Mouse (Mus musculus) forebrain, postnatal 0 days (tissue): ENCODE measurements at regions not wholly inside any gene's neighbourhood (a gene's known extent, or its start where the extent isn't known, plus 50 kb on each side); places are given as distances from the start of the nearest gene placed in this dataset.

Source experiments
- ATAC-seq: fragments of 200-750 bp; cut with Nextera tagmentation; 2 replicates; pipeline ENCODE4 v1.8.0; 2017; ENCODE audit warnings: mild to moderate bottlenecking, moderate library complexity
- DNase-seq: peaks from one replicate; pipeline ENCODE4 v3.0.0-alpha.2; 2015
- H3K27ac ChIP-seq: fragments of 300-500 bp; sonication (generic); 2 replicates; pipeline ENCODE4 v1.5.1; 2014; ENCODE audit warnings: low read depth, mild to moderate bottlenecking, antibody characterized with exemption, low read length, moderate library complexity, mixed read lengths
- H3K27me3 ChIP-seq: fragments of 300-500 bp; sonication (generic); 2 replicates; pipeline ENCODE4 v1.6.1; 2014; ENCODE audit warnings: mild to moderate bottlenecking, low read length, mixed read lengths; ENCODE audit not compliant: insufficient read depth
- H3K36me3 ChIP-seq: fragments of 300-500 bp; sonication (generic); 2 replicates; pipeline ENCODE4 v1.6.1; 2014; ENCODE audit warnings: mild to moderate bottlenecking, moderate library complexity; ENCODE audit not compliant: insufficient read depth
- H3K4me1 ChIP-seq: fragments of 300-500 bp; sonication (generic); 2 replicates; pipeline ENCODE4 v1.6.1; 2014; ENCODE audit warnings: antibody characterized with exemption; ENCODE audit not compliant: insufficient read depth
- H3K4me2 ChIP-seq: fragments of 300-500 bp; sonication (generic); 2 replicates; pipeline ENCODE4 v1.6.1; 2014; ENCODE audit warnings: low read depth, mild to moderate bottlenecking, moderate library complexity
- H3K4me3 ChIP-seq: fragments of 300-500 bp; sonication (generic); 2 replicates; pipeline ENCODE4 v1.5.1; 2014; ENCODE audit warnings: low read depth, low read length, mixed read lengths
- H3K9ac ChIP-seq: fragments of 300-500 bp; sonication (generic); 2 replicates; pipeline ENCODE4 v1.6.1; 2014; ENCODE audit warnings: mild to moderate bottlenecking
- H3K9me3 ChIP-seq: fragments of 300-500 bp; sonication (generic); 2 replicates; pipeline ENCODE4 v1.6.1; 2016; ENCODE audit warnings: low read length
- CTCF ChIP-seq: sonication (generic); IDR thresholded peaks from 2 replicates; pipeline ENCODE4 v1.5.1; 2016; ENCODE audit warnings: antibody characterized with exemption, control low read depth, low read depth
- WGBS: fragments of 180-500 bp; shearing (Covaris S2); extraction: QIAGEN DNeasy Blood & Tissue Kit; methylation state at CpG from one replicate; pipeline ENCODE4 v1.1.7; 2014; 5-methylcytosine and 5-hydroxymethylcytosine counted together

GRCm38 (mm10) chr1:23256630-23257001 lies 141.0 kb downstream of the Ogfrl1 start:
- DNase-seq (peak; percentile 82), ATAC-seq (peak; percentile 61)
- H3K4me1 ChIP-seq, result no peaks in the 10 kb centered on the region
- H3K27me3 ChIP-seq, result no peaks in the 10 kb centered on the region
- peak overlapping the region; percentile 55 for H3K4me3 ChIP-seq
- H3K27ac ChIP-seq, result peak overlapping the region; percentile 94
- H3K4me2 ChIP-seq, result peak overlapping the region; percentile 84
- H3K36me3 ChIP-seq, result no peaks in the 10 kb centered on the region
- no peak for TF ChIP-seq CTCF
- WGBS, result under 1% methylated on average over 44 of the region's 45 CpGs
- no peaks in the 10 kb centered on the region for H3K9me3 ChIP-seq
- peak overlapping the region; percentile 72 for H3K9ac ChIP-seq

GRCm38 (mm10) chr1:23255925-23256629 lies 141.5 kb downstream of the Ogfrl1 start:
- 5% methylated on average over 61 of the region's 80 CpGs for WGBS
- peak; percentile 98 for ATAC-seq
- H3K4me2 ChIP-seq, result peak overlapping the region; percentile 84

GRCm38 (mm10) chr1:23254235-23254634 lies 143.3 kb downstream of the Ogfrl1 start:
- Histone ChIP-seq H3K27ac (no peak overlapping the region), H3K4me3 (no peak overlapping the region), H3K9ac (no peak overlapping the region), H3K4me1 (no peaks in the 10 kb centered on the region), H3K27me3 (no peaks in the 10 kb centered on the region), H3K36me3 (no peaks in the 10 kb centered on the region), H3K9me3 (no peaks in the 10 kb centered on the region), H3K4me2 (no peak overlapping the region)
- ATAC-seq (no peak), DNase-seq (no peak)
- 82% methylated on average over 8 of the region's 8 CpGs for WGBS
- no peak for TF ChIP-seq CTCF

More at GRCm38 (mm10) chr1:23255925-23256629, 141.5 kb downstream of the Ogfrl1 start:
- Histone ChIP-seq H3K4me1 (no peaks in the 10 kb centered on the region), H3K9me3 (no peaks in the 10 kb centered on the region), H3K36me3 (no peaks in the 10 kb centered on the region), H3K4me3 (peak overlapping the region; percentile 55), H3K27ac (peak overlapping the region; percentile 94), H3K9ac (peak overlapping the region; percentile 72), H3K27me3 (no peaks in the 10 kb centered on the region)
- TF ChIP-seq CTCF, result no peak
- peak; percentile 98 for DNase-seq

- no peak for DNase-seq
- H3K4me2 ChIP-seq, result no peak overlapping the region
- no peaks in the 10 kb centered on the region for H3K27me3 ChIP-seq
- no peak for TF ChIP-seq CTCF
- H3K9me3 ChIP-seq, result no peaks in the 10 kb centered on the region
- H3K9ac ChIP-seq, result no peak overlapping the region
- no peak; the same call in 1 of the 2 replicates for ATAC-seq
- H3K27ac ChIP-seq, result no peak overlapping the region
- H3K36me3 ChIP-seq, result no peaks in the 10 kb centered on the region
- 45% methylated on average over 1 of the region's 1 CpGs for WGBS
- no peaks in the 10 kb centered on the region for H3K4me1 ChIP-seq
- H3K4me3 ChIP-seq, result no peak overlapping the region
These were observed 129.5 kb upstream of the 4933415F23Rik start for GRCm38 (mm10) chr1:23231522-23231921.

GRCm38 (mm10) chr1:23228478-23228877 lies 126.4 kb upstream of the 4933415F23Rik start:
- no peak overlapping the region for H3K27ac ChIP-seq
- H3K27me3 ChIP-seq, result no peaks in the 10 kb centered on the region
- ATAC-seq, result no peak
- no peaks in the 10 kb centered on the region for H3K36me3 ChIP-seq
- no peaks in the 10 kb centered on the region for H3K4me1 ChIP-seq
- no peaks in the 10 kb centered on the region for H3K9me3 ChIP-seq
- no peak overlapping the region for H3K9ac ChIP-seq
- no peak overlapping the region for H3K4me2 ChIP-seq
- DNase-seq, result no peak
- 69% methylated on average over 6 of the region's 6 CpGs for WGBS
- H3K4me3 ChIP-seq, result no peak overlapping the region
- no peak for TF ChIP-seq CTCF

GRCm38 (mm10) chr1:23214462-23215158 lies 112.6 kb upstream of the 4933415F23Rik start:
- H3K9me3 ChIP-seq, result no peaks in the 10 kb centered on the region
- 40% methylated on average over 13 of the region's 13 CpGs for WGBS
- no peak overlapping the region for H3K4me2 ChIP-seq
- no peaks in the 10 kb centered on the region for H3K27me3 ChIP-seq
- ATAC-seq, result peak; percentile 42; the same call in 1 of the 2 replicates
- peak; percentile 41 for DNase-seq
- H3K4me1 ChIP-seq, result no peaks in the 10 kb centered on the region
- H3K36me3 ChIP-seq, result no peaks in the 10 kb centered on the region
- H3K9ac ChIP-seq, result no peak overlapping the region
- no peak overlapping the region for H3K27ac ChIP-seq
- no peak for TF ChIP-seq CTCF
- no peak overlapping the region for H3K4me3 ChIP-seq

- DNase-seq (no peak), ATAC-seq (no peak)
- 80% methylated on average over 1 of the region's 1 CpGs for WGBS
- Histone ChIP-seq H3K27ac (no peak overlapping the region), H3K9ac (no peak overlapping the region), H3K4me3 (no peak overlapping the region), H3K4me1 (no peaks in the 10 kb centered on the region), H3K36me3 (no peaks in the 10 kb centered on the region), H3K4me2 (no peak overlapping the region), H3K9me3 (no peaks in the 10 kb centered on the region), H3K27me3 (no peaks in the 10 kb centered on the region)
- TF ChIP-seq CTCF, result no peak
These were observed 105.8 kb upstream of the 4933415F23Rik start for GRCm38 (mm10) chr1:23207843-23208242.
